Mouse (Mus musculus) kidney, postnatal 25 days (tissue): ENCODE measurements around the gene Slc22a23.

Experiments
- DNase-seq, 2 experiments: peaks; one replicate each; pipeline ENCODE4 v3.0.0; 2021; ENCODE audit warnings: mixed read lengths in 2 of 2

Gene Slc22a23

DNA sequence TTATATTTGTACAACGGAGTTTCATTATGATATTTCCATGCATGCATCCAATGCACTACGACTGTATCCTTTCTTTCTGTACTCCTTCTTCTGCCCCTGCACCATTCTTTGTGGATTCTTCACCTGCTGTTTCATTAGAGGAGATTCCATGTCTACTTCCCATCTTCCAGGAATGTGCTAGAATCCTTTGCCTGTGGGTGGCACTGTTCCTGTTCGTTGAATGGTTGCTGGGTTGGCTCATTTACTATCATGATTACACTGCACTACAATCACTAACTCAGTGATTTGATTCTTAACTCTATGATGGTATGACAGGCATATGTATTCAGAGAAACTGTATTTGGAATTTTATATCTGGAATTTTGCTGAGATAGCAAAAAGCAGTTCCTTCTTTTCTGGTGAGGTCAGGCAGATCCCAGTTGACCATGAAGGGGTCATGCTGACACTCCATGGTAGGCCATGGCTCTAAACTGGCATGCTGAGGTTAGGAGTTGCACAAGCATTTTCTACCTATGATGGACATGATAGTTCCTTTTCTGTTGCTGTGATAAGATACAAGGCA is 187.3 kb downstream of the Slc22a23 start:
- no peak for DNase-seq

DNA sequence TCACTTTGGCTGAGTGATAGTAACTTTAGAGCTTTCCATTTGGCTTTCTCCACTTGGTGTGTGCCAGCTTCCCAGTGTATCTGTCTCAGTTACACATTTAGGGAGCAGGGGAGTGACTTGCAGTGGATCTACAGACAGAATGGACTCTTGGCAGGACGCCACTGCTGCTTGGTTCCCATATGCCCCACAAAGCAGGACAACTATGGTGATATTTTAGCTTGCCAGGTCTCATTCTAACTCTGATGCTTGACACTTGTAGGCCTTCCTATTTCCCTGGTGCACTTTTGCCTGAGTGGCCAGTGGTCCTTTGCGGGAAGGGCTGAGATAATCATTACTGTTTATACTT is 188.2 kb downstream of the Slc22a23 start:
- no peak for DNase-seq

DNA sequence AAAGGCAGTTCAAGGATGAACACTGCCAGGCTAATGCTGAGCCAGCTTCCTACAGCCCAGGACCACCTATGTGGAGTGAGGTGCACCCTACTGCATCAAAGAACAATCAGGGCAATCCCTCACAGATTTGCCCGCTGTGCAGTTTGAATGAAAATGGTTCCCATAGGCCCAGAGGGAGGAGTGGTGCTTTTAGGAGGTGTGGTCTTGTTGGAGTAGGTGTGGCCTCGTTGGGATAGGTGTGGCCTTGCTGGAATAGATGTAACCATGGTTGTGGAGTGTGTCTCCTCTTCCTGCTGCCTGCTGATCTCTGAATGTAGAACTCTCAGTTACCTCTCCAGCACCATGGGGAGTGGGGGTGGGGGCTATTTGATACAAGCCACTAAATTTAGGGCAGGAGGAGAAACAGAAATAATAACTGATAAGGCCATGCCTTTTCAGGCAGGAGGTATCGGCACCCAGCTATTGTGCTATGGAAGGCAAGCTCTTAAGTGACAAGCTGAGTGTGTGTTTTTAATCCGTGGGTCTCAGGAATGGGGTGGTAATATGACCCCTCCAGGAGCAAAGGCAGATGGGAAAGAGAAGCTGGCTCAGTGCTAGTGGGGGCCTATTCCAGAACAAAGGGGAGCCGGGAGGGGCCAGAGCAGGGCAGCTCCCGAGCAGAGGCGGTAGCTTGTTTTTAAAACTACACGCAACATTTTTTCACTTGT is 188.7 kb downstream of the Slc22a23 start:
- peak in 1 of 2 experiments; percentile 43 for DNase-seq

DNA sequence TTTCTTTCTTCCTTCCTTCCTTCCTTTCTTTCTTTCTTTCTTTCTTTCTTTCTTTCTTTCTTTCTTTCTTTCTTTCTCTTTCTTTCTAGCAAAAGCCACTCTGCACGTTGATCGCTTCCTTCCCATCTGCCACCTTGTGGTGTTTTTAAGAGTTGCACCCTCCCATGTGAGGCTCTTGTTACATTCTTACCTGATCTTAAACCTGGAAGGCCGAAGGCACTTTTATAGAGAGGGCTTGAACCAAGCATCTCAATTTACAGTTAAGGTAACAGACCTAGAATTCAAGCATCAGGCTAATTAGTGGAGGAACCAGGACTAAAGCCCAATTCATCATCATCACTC is 190.1 kb downstream of the Slc22a23 start:
- DNase-seq: peak; percentile 70 to 87

DNA sequence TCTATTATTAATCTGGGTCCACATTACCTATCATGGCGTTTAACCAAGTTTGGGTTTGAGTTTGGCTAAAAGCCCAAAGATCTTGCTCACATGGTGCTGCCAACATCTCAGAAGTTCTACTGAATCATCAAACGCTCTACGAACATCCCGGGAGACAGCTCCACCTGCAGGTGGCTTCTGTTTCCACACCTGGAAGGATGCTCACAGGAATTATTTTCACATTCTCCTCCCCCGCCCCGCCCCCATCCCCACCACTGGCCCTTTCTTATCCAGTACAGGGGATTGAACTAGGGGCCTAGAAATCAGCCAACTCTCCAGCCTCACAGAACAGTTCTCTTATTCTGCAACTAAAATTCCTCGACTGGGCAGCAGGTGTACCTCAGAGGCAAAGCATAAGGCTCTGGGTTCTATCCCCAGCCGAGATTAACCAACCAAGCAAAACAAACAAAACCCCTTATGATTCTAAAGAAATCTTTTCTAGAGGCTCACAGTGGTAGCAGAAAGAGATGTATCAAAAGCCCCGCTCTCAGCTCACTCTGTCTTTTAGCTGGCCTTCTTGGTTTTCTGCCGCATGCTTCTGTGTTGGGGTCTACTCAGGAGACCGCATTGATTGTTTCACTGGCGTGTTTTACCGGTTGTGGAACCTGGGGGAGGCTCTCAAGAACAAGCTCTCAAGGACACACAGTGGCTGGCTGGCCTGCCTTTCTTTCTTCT is 190.6 kb downstream of the Slc22a23 start:
- peak; percentile 85 to 86 for DNase-seq

DNA sequence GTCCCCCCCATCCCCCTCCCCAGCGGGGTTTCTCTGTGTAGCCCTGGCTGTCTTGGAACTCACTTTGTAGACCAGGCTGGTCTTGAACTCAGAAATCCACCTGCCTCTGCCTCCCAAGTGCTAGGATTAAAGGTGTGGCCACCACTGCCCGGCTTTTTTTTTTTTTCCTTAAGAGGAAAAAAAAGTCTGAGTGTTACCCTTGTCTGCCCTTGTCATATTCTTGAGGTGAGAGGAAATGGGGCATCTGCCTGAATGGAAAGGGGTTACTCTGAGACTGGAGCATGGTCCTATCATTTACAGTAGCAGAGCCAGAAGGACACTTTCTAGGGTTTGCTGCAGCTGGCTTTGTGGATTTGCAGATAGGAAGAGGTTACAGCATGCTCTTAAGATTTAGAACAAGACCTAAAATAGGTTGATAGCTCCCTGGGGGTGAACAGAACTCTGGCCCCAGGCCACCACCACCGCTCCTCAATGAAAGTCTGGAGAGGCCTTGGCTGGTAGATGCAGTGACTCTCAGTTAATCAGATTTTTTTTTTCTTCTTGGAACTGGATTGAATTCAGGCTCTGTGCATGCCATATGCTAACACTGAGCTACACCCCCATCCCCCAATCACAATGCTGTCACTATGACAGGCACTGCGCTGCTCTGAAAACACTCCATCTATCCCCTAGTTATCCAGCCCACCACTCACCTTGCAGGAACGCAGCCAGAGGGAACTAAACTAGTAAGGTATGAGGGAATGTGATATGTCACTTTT is 191.5 kb downstream of the Slc22a23 start:
- DNase-seq: no peak

DNA sequence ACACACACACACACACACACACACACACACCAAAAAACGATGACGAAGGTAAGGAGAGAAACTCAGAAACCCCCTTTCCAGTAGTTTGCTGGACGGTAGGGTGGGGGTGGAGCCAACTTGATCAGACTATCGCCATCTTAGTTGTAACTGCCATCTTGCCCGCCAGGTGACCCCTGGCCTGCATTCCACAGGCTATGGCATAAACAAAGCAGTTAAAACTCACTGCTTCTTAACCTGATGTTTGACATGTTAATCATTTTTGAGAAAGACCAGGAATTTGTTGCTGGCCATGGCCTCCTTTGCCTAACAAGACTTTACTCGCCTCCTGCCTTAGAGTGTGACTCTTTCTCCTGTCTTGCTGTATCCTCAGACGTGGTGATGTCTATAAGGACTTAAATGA is 192.3 kb downstream of the Slc22a23 start:
- peak; percentile 31 to 56 for DNase-seq

DNA sequence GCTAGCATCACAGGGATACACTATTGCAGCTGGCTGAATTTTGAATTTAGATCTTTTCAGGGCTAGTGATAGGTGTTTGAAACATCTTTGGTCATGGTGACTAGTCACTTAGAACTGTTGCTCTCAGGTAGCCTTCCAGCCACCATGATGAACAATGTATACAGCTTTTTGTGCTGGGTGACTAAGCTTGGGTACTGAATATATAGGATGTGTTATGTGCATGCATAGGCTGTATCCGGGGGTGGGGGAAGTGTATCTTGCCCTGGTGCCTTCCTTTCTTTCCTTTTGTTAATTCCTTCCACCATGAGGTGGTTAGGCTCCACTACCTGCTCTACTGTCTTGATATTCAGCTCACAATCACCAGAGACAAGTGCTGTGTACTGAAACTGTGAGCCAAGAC is 193.6 kb downstream of the Slc22a23 start:
- DNase-seq: no peak

DNA sequence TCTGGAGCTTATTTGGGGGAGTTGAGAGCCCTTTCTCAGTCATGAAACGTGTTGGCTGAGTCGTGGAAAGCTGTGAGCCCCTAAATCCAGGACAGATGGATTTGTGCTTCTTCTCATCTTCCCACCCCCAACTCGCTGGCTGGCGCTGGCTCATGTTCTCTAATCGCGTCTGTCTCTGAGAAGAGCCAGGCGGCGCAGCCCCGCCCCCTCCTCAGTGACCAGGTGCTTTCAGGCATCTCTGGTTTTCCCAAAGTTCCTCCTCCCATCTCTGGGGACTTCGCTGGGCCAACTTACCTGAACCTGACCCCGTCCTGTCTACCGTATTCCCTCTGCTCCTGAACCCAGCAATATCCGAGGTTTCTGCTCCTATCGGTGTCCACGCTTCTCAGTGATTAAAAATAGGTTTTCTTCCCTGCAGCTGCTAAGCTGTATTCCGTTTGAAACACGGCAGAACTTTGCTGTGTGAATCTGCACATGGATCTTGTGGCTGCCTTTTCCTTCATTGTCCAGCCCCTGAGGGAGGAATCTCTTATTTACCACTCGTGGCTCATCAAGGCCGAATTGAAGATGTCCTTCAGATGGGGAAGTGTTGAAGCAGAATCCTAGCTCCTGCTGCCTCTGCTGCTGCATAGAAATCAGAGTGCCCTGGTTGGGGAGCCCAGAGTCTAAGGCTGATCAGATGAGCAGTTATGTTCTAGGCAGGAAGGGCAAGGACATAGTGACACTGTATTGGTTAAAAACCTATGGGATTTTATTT is 194.5 kb downstream of the Slc22a23 start:
- no peak for DNase-seq

DNA sequence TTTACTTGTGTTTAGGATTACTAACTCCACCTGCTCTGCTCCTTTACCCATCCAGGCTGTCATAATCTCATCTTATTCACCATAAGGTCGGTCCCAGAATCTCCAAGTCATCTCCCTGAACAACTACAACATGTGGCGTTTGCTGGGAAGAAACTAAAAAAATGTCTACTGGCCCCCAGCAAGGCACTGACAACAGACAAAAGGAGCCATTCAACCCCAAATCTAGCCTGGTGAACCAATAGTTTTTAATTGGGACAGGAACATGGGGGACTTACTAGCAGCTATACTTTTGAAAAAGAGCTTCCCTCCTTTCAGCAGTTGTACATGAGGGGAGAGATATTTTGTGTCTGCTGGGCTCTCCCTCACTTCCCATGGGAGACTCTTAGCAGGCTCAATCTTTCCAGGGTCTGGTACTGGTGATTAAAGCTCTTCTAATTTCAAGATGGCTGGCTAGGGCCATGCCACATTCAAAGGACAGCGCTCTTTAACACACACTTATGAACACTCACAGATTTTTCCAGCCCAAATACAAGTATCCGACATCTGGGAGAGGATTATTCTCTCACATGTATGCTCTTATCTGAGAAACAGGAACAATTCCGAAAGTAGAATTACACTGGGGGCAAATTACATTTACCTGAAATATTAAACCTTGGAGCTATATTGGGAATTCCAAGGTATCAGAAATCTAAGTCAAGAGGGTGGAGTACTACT is 195.4 kb downstream of the Slc22a23 start:
- DNase-seq: no peak

DNA sequence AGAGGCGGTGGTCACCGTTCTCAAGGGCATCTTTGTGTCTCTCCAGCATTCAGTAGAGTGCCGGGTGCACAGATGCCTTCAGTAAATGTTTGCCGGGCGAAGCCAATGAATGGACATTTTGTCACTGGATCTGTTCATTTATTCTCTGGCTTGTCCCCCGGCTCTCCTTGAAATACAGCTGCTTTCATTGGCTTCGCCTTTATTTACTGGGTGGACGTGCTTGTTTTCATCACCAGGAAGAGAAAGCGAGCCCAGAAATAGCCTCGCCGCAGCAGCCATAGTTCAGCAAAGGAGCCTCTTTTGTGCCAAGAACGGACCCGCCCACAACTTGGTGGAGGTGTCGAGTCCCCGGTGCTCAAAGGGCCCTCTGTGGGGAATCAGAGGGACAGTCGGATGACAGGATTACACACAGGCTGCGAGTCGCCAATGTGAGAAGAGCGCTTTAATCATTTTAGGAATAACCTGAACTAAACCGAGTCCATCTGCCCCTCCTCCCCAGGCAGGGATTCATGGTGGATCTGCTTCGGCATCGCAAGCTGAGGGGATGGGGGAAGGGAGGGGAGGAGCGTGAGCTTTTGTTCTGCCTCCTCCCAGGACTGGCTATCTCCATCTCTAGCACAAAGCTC is 196.1 kb downstream of the Slc22a23 start:
- peak; percentile 59 to 72 for DNase-seq

DNA sequence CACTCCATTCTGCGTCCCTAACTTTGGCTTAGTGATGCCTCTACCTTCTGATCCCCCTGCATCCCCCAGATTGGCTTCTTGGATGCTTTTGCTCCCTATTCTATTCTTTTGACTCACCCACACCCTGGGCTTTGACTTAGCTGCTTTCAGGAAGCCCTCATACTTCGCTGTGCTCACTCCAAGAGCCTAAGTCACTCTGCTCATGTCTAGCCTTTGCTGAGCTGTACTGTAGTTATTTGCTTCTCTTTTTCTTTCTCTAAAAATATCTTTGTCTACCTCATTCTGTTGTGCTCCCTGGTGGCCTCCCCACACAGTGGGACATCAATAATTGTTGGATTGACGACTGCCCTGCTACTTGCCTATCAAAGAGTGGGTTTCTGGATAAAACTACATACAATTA is 196.8 kb downstream of the Slc22a23 start:
- no peak for DNase-seq

DNA sequence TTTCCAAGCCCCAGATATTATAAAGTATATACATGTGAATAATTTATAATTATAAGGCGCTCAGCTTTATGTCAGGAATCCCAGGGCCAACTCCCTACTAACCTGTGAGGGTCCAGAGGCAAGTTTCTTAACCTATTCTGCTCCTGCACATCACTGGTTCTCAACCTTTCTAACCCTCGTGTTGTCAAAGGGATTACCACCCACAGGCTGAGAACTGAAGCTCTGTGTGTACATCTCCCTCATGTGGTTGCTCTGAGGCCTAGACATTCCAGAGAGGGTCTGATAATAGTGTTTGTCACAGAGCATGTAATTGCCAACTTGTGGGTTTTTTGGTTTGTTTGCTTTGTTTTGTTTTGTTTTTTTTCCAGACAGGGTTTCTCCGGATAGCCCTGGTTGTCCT is 198.1 kb downstream of the Slc22a23 start:
- no peak for DNase-seq

DNA sequence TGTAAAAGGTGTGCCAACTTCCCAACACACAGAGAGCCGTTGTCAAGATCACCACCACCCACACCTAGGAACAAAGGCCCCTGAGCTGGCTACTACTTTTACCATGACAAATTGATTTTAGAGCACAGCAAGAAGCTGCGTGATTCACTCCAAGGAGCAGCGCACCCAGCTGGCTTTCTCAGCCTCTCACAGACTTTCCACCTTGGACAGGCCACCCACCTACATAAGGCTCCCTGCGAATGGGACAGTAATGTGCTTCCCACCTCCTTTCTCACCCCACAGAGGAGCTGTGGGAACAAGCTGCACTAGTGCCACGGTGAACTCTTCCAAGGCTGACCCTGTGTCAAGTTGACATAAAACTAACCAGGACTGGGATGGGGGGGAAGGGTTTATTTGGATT is 201.6 kb downstream of the Slc22a23 start:
- DNase-seq: no peak

DNA sequence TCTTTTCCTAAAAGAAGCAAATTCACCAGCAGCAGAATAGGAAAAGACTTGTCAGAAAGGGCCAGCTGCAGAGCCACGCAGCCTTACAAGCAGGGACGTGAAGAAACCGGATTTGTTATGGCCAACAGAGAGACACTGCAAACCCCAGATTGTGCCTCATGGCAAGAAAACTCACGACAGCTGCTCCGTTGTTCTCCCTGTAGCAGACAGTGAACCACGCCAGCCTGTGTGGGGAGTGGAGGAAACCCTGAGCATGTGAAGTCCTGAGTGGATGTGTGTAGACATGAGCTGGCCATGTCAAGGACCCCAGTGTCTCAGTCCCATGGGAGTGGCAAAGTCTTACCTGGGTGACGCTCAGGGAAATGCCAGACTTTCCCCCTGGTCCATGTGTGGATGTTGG is 208.4 kb downstream of the Slc22a23 start:
- DNase-seq: no peak

DNA sequence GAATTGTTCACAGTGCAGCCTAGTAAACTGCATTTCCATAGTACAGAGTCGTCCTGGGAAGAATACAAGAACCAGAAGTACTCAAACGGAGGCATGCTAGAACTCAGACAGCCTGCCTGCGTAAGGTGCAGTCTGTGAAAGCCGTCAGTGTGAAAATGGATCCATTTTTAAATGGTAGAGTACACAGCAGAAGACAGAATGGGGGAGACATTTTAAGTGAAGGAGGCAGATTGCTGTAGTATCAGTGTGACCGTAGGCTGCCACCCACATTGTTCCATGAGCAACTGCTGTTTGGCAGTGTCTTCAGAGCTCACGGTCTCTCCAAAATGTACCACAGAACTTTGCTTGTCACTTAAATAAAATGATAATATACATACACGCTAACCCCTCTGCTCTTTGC is 210.7 kb downstream of the Slc22a23 start:
- no peak for DNase-seq

DNA sequence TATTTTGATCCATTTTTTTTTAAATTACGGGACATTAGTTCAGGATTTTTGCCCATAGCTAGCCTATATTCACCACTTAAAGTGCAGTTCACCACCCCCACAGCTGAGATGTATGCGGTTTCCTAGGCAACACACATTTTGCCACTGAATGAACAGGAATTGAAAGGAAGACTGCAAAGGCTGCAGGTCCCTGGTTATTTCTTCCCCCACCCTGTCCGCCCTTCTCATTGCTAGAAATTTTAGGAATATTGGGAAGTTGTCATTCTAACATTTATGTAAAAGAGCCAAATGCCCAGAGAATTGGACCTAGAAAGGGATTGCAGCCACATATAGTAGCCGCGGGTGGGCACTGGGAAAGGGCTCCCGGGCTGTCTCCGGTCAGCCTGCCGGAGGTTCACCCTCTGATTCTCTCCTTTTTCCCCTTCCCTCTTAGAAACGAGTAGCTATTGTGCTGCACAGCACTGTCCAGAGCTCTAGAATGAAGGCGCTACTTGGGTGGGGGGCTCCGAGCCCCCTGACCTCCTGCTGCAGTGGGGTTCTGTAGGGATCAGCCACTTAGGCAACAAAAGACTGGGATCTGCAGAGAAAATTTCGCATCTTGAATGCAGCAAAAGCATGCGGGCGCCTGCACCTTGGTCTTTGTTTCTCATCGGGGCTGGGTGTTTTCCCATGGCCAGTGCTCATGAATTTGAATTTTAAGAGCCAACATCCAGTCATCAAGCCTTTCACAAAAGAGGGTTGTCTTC is 211.5 kb downstream of the Slc22a23 start:
- no peak for DNase-seq

DNA sequence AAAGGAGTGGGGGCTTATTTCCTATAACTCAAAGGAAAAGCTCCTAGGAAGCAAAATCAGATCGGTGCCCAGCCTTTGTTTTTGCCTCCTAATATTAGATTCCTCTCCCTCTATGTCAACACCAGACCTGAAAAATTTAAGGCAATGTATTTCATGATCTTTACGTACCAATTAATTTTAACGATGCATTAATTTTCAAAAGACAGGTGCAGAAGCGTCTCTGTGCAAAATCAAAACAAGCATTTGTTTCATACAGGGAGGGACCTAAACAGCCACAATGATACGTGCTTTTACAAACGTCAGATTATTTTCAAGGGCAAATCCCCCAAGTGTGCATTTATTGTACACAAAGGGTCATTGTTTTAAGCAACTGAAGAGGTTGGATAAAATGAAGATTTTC is 212.1 kb downstream of the Slc22a23 start:
- DNase-seq: no peak

DNA sequence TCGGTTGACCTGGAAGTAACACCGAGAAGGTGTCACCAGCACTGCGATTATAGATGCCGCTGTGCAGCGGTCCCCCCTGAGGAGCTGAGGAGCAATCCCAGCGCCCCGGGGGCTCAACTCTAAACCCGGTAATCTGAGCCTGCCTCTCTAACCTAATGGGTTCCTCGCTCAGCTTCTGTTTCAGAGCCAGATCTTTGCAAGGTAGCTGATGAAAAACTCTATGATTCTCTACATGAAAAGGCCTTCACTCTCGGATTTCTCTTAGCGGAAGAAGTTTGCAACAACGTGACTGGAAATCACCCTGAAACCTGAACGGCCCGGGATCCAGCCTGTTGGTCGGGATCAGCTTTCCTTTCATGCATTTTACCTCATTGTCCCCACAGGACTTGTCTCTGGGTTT is 212.7 kb downstream of the Slc22a23 start:
- no peak for DNase-seq

DNA sequence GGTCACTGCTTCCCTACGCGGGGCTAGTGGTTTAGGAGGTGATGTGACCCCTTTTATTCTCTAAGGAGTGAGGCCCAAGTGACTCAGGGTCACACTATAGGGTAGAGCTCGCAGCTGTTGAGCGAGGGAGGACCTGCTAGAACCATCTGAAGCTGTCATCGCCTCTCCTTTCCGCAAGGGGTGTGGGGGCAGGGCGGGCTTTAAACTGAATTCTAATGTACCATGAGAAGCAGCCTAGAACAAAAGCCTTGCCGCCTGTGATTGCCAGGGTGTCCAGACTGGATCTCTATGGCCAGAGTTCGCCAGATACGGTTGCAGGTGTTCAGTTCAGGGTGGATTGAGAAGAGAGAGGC is 213.3 kb downstream of the Slc22a23 start:
- DNase-seq: peak in 1 of 2 experiments; percentile 33

DNA sequence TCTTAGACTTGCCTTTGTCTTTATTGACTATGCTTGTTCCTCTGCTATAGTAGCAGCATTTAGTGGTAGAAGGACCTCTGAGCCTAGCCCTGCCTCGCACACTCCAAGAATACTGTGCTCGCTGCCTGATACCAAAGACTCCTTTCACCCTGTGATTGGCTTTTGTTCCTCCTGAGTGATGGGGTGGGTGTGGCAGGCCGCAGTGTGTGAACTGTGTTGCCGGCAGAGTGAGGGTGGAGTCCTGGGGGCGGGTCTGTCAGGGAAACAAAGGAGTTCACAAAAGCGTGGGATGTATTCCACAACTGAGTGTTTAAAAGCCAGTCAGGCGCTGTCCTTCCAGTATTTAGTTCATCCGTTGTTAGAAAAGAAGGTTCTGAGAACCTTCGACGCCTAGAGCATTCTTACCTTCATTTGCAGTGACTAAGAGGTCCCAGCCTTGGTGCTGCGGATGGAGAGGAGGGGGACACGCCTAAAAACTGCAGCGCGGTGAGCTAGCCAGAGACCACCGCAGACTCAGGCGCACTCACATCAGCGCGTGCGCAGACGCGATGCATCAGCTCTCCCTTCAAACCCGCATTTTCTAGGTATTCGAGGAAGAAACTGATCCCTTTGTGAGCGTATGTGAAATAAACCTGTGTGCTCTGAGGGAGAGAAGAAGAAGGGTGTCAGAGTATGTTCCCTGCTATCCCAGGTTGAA is 213.8 kb downstream of the Slc22a23 start:
- no peak for DNase-seq
